8 mouse cellular contexts compared by ENCODE assay signal in genomic region chr10:81025047-81025621, GRCm38 (mm10). TPM values are rescaled to one million over a fixed set of nuclear protein-coding genes. Genes with fewer than 3 reads are reported as not detected.
DNase-seq lines count a peak whose midpoint lies in the region; ATAC-seq and TF ChIP-seq lines count a peak whose summit lies in the region.

No protein-coding gene starts in this region.

- no peak for TF ChIP-seq EP300 in liver, postnatal 0 days (IDR thresholded peaks at IDR 0.05; ENCODE audit: low read depth)

- no peak for DNase-seq in kidney, adult 2 months
- DNase-seq in cerebellum, adult 11-12 months: peak; percentile 72
- peak; percentile 36 for DNase-seq in liver, postnatal 0 days
- no peak for DNase-seq in left cerebral cortex, postnatal 4 days
- no peak for DNase-seq in left cerebral cortex, adult 9 months (ENCODE audit: low spot score in 2 of 2)
- no peak for DNase-seq in spleen, postnatal 36 days (ENCODE audit: low spot score in 2 of 2)

- H3K4me1 ChIP-seq in kidney, embryonic 15.5 days: peaks cover 10% of the 10 kb centered on the region
- no peaks in the 10 kb centered on the region for H3K4me1 ChIP-seq in kidney, adult 2 months (ENCODE audit: control insufficient read depth, insufficient read depth, low read length)
- peaks cover 26% of the 10 kb centered on the region for H3K4me1 ChIP-seq in forebrain, embryonic 15.5 days
- H3K4me1 ChIP-seq in liver, postnatal 0 days (ENCODE audit: insufficient read depth): no peaks in the 10 kb centered on the region; the same call in 1 of the 2 replicates

- TF ChIP-seq POLR2A in kidney, adult 2 months (IDR thresholded peaks at IDR 0.05; ENCODE audit: low read depth, low read length): no peak

- no peaks in the 10 kb centered on the region for H3K36me3 ChIP-seq in kidney, embryonic 15.5 days
- no peaks in the 10 kb centered on the region for H3K36me3 ChIP-seq in kidney, adult 2 months (ENCODE audit: control insufficient read depth, insufficient read depth, low read length)
- no peaks in the 10 kb centered on the region; the same call in 1 of the 2 replicates for H3K36me3 ChIP-seq in forebrain, embryonic 15.5 days
- no peaks in the 10 kb centered on the region for H3K36me3 ChIP-seq in liver, postnatal 0 days (replicated peaks; ENCODE audit: insufficient read depth, low read length)

- H3K9me3 ChIP-seq in kidney, embryonic 15.5 days (replicated peaks): no peaks in the 10 kb centered on the region
- H3K9me3 ChIP-seq in forebrain, embryonic 15.5 days: no peaks in the 10 kb centered on the region
- no peaks in the 10 kb centered on the region for H3K9me3 ChIP-seq in liver, postnatal 0 days (ENCODE audit: low read length)

- H3K27me3 ChIP-seq in kidney, embryonic 15.5 days: peaks cover 52% of the 10 kb centered on the region
- no peaks in the 10 kb centered on the region; the same call in 1 of the 2 replicates for H3K27me3 ChIP-seq in kidney, adult 2 months (replicated peaks; ENCODE audit: control insufficient read depth, insufficient read depth, low read length)
- H3K27me3 ChIP-seq in forebrain, embryonic 15.5 days: 0 out of 2 replicates have a peak, but pooled peaks cover 3% of the 10 kb centered on the region
- peaks cover 37% of the 10 kb centered on the region for H3K27me3 ChIP-seq in liver, postnatal 0 days (ENCODE audit: insufficient read depth, low read length)

- intact Hi-C loops in left cerebral cortex, postnatal 4 days (cut with DNase I): no loop called here

- no peak for TF ChIP-seq CTCF in kidney, adult 2 months (conservative IDR thresholded peaks at IDR 0.05; ENCODE audit: insufficient read depth, insufficient read length, low read depth, low read length)
- TF ChIP-seq CTCF in liver, postnatal 0 days (IDR thresholded peaks at IDR 0.05; ENCODE audit: low read depth): no peak

- WGBS in kidney, embryonic 15.5 days: 5% methylated on average over 28 of the region's 43 CpGs
- 2% methylated on average over 37 of the region's 43 CpGs for WGBS in kidney, adult 2 months
- WGBS in forebrain, embryonic 15.5 days: under 1% methylated on average over 39 of the region's 43 CpGs
- WGBS in liver, postnatal 0 days (ENCODE audit: insufficient replicate concordance): 4% methylated on average over 42 of the region's 43 CpGs

- H3K4me2 ChIP-seq in kidney, embryonic 15.5 days: peak overlapping the region; percentile 64
- peak overlapping the region; percentile 84 for H3K4me2 ChIP-seq in forebrain, embryonic 15.5 days (replicated peaks)
- H3K4me2 ChIP-seq in liver, postnatal 0 days (ENCODE audit: low read depth, low read length): no peak overlapping the region

- no peak overlapping the region for H3K9ac ChIP-seq in kidney, embryonic 15.5 days
- H3K9ac ChIP-seq in forebrain, embryonic 15.5 days (replicated peaks): peak overlapping the region; percentile 78
- H3K9ac ChIP-seq in liver, postnatal 0 days (replicated peaks): no peak overlapping the region

- ATAC-seq in kidney, embryonic 15.5 days (replicated peaks; ENCODE audit: low FRiP score): 0 out of 2 replicates have a peak, but pooled peaks have one; percentile 20
- ATAC-seq in forebrain, embryonic 15.5 days (replicated peaks): peak; percentile 29
- ATAC-seq in liver, postnatal 0 days: no peak

- H3K4me3 ChIP-seq in kidney, embryonic 15.5 days (replicated peaks): peak overlapping the region; percentile 36
- no peak overlapping the region for H3K4me3 ChIP-seq in kidney, adult 2 months (ENCODE audit: insufficient read depth, low read depth, low read length)
- H3K4me3 ChIP-seq in forebrain, embryonic 15.5 days: peak overlapping the region; percentile 55
- no peak overlapping the region for H3K4me3 ChIP-seq in liver, postnatal 0 days (ENCODE audit: low read depth, low read length)

- no peak overlapping the region for H3K27ac ChIP-seq in kidney, embryonic 15.5 days
- no peak overlapping the region for H3K27ac ChIP-seq in kidney, adult 2 months (ENCODE audit: insufficient read depth, low read depth, low read length)
- H3K27ac ChIP-seq in forebrain, embryonic 15.5 days (replicated peaks): no peak overlapping the region
- H3K27ac ChIP-seq in liver, postnatal 0 days (ENCODE audit: low read depth): no peak overlapping the region

RNA-seq across cellular contexts. Expression of gene Diras1, which starts 0.3 kb away (rescaled TPM):
- 0.19 and 0.23 TPM in 2 replicates for polyA plus RNA-seq in kidney, embryonic 15.5 days (2015; fragmentation: Nextera tagmentation; extraction: Ambion mirVana)
- 0.04 and 0.25 TPM in 2 replicates for polyA plus RNA-seq in kidney, adult 2 months (2012; rRNA removed)
- polyA plus RNA-seq in forebrain, embryonic 15.5 days (2015; fragmentation: Nextera tagmentation; extraction: Ambion mirVana): 32.6 and 36.0 TPM in 2 replicates
- not detected in 2 replicates for polyA plus RNA-seq in liver, postnatal 0 days (2015; fragmentation: Nextera tagmentation; extraction: Ambion mirVana)
- 100 to 1,000 TPM; 104 to 111 TPM for total RNA-seq in left cerebral cortex, postnatal 4 days (2021)

RNA-seq across cellular contexts. Expression of gene Gng7, which starts 10.4 kb away (rescaled TPM):
- 5.0 and 5.6 TPM in 2 replicates for polyA plus RNA-seq in kidney, embryonic 15.5 days (2015; fragmentation: Nextera tagmentation; extraction: Ambion mirVana)
- polyA plus RNA-seq in kidney, adult 2 months (2012; rRNA removed): 1.9 and 2.0 TPM in 2 replicates
- polyA plus RNA-seq in forebrain, embryonic 15.5 days (2015; fragmentation: Nextera tagmentation; extraction: Ambion mirVana): 30.8 and 32.1 TPM in 2 replicates
- polyA plus RNA-seq in liver, postnatal 0 days (2015; fragmentation: Nextera tagmentation; extraction: Ambion mirVana): 1.3 TPM in 2 replicates
- total RNA-seq in left cerebral cortex, postnatal 4 days (2021): 100 to 1,000 TPM in 1 of 2 experiments, 10 to 100 TPM in 1; 96.7 to 106 TPM

RNA-seq across cellular contexts. Expression of gene Slc39a3, which starts 12.1 kb away (rescaled TPM):
- polyA plus RNA-seq in kidney, embryonic 15.5 days (2015; fragmentation: Nextera tagmentation; extraction: Ambion mirVana): 13.7 and 16.3 TPM in 2 replicates
- 37.5 and 39.6 TPM in 2 replicates for polyA plus RNA-seq in kidney, adult 2 months (2012; rRNA removed)
- polyA plus RNA-seq in forebrain, embryonic 15.5 days (2015; fragmentation: Nextera tagmentation; extraction: Ambion mirVana): 46.3 TPM in 2 replicates
- polyA plus RNA-seq in liver, postnatal 0 days (2015; fragmentation: Nextera tagmentation; extraction: Ambion mirVana): 4.6 and 4.7 TPM in 2 replicates
- total RNA-seq in left cerebral cortex, postnatal 4 days (2021): 10 to 100 TPM; 57.8 to 59.8 TPM

RNA-seq across cellular contexts. Expression of gene Sgta, which starts 34.8 kb away (rescaled TPM):
- 201 and 226 TPM in 2 replicates for polyA plus RNA-seq in kidney, embryonic 15.5 days (2015; fragmentation: Nextera tagmentation; extraction: Ambion mirVana)
- 183 and 212 TPM in 2 replicates for polyA plus RNA-seq in kidney, adult 2 months (2012; rRNA removed)
- 316 and 320 TPM in 2 replicates for polyA plus RNA-seq in forebrain, embryonic 15.5 days (2015; fragmentation: Nextera tagmentation; extraction: Ambion mirVana)
- 50.2 and 50.6 TPM in 2 replicates for polyA plus RNA-seq in liver, postnatal 0 days (2015; fragmentation: Nextera tagmentation; extraction: Ambion mirVana)
- total RNA-seq in left cerebral cortex, postnatal 4 days (2021): 100 to 1,000 TPM; 193 to 199 TPM

RNA-seq across cellular contexts. Expression of gene Thop1, which starts 44.7 kb away (rescaled TPM):
- polyA plus RNA-seq in kidney, embryonic 15.5 days (2015; fragmentation: Nextera tagmentation; extraction: Ambion mirVana): 62.5 and 67.4 TPM in 2 replicates
- polyA plus RNA-seq in kidney, adult 2 months (2012; rRNA removed): 22.2 and 26.1 TPM in 2 replicates
- 60.0 and 61.7 TPM in 2 replicates for polyA plus RNA-seq in forebrain, embryonic 15.5 days (2015; fragmentation: Nextera tagmentation; extraction: Ambion mirVana)
- 7.4 and 8.1 TPM in 2 replicates for polyA plus RNA-seq in liver, postnatal 0 days (2015; fragmentation: Nextera tagmentation; extraction: Ambion mirVana)
- 10 to 100 TPM; 53.6 to 56.5 TPM for total RNA-seq in left cerebral cortex, postnatal 4 days (2021)

Comparison
In these comparisons a context has a peak if more than half of its experiments do, and no peak if none do; other contexts are left out.
1. H3K4me3 ChIP-seq: peak in kidney, embryonic 15.5 days (single experiment) and forebrain, embryonic 15.5 days (single experiment); none in kidney, adult 2 months (single experiment) and liver, postnatal 0 days (single experiment).
2. DNase-seq: peak in cerebellum, adult 11-12 months (single experiment) and liver, postnatal 0 days (single experiment); none in kidney, adult 2 months (single experiment), left cerebral cortex, postnatal 4 days (single experiment), left cerebral cortex, adult 9 months (0 of 2) and spleen, postnatal 36 days (0 of 2).
3. RNA of gene Diras1, which starts 0.3 kb away (polyA plus RNA-seq): 32.6 to 36.0 TPM in forebrain, embryonic 15.5 days; 0.04 to 0.25 TPM in kidney, adult 2 months, 0.19 to 0.23 TPM in kidney, embryonic 15.5 days and not detected in liver, postnatal 0 days; every median in the first group is over 10 times any median in the second.